Mouse (Mus musculus): Measurements from ENCODE around the gene Nfic. TPM values are rescaled to one million over a fixed set of nuclear protein-coding genes. Genes with fewer than 3 reads are reported as not detected.
A peak's percentile ranks its signal among the peaks of the same experiment; 100 is the strongest.

The Nfic gene
- polyA plus RNA-seq, 1 experiment from 2014 or later, result 21.4 TPM

DNA sequence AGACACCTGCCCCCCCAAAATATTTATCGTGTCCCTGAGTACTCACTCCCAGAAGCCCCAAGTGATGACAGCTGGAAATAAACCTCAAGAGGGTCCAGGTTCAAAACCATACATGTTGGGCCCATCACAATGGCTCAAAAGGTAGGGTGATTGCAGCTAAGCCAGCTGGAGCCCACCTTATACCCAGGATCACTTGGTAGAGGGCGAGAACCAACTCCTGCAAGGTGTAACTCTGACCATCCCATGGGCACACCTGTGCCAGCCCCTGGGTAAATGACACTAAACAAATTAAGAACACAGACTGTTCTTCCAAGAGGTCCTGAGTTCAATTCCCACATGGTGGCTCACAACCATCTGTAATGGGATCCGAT, 76.3 kb downstream of the Nfic start:
- peak overlapping the region; percentile 80 for H3K4me2 ChIP-seq
- H3K27ac ChIP-seq (ENCODE audit: low read depth, low read length), result peak overlapping the region; percentile 81
- no peaks in the 10 kb centered on the region for H3K9me3 ChIP-seq (ENCODE audit: control insufficient read depth, low read length)
- peaks cover 42% of the 10 kb centered on the region for H3K4me1 ChIP-seq (replicated peaks; ENCODE audit: control insufficient read depth, insufficient read depth, low read length)
- DNase-seq (ENCODE audit: low spot score), result no peak
- H3K9ac ChIP-seq (ENCODE audit: low read depth, low read length), result peak overlapping the region; percentile 68
- peak overlapping the region; percentile 92 for H3K4me3 ChIP-seq (ENCODE audit: low read depth, low read length)
- WGBS, result 55% methylated on average over 3 of the region's 3 CpGs
- no peak for ATAC-seq (replicated peaks; ENCODE audit: low FRiP score)
- peaks cover 10% of the 10 kb centered on the region for H3K36me3 ChIP-seq (ENCODE audit: control insufficient read depth, insufficient read depth, low read length)
- no peaks in the 10 kb centered on the region for H3K27me3 ChIP-seq (replicated peaks; ENCODE audit: control insufficient read depth, insufficient read depth, low read length)

DNA sequence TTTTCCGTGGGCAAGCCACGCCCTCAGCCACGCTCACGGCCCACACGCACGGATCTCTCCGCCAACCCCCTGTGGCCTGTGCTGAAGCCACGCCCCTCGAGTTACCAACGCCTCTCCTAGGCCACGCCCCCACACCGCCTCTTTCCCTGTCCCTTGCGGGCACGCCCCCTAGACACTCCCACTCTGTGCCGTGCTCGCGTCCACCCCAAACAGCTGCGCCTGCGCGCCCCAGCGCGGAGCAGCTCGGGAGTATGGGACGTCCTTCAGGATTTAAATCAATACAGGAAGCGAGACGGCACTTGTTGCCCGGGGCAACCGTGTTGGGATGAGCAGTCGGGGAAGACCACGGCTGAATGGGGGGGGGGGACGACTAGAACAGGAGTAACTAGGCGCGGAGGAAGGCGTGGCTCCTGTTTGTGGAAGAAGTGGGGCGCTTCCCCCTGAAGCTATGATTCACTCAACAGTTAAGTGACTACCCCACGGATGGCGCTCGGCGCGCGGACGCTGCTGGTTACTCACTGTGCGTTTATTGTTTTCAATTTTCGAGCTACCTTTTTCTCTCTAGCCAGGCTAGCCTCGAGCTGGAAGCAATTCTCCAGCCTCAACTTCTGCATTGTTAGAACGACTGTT, 76.8 kb downstream of the Nfic start:
- WGBS, result under 1% methylated on average over 46 of the region's 46 CpGs

DNA sequence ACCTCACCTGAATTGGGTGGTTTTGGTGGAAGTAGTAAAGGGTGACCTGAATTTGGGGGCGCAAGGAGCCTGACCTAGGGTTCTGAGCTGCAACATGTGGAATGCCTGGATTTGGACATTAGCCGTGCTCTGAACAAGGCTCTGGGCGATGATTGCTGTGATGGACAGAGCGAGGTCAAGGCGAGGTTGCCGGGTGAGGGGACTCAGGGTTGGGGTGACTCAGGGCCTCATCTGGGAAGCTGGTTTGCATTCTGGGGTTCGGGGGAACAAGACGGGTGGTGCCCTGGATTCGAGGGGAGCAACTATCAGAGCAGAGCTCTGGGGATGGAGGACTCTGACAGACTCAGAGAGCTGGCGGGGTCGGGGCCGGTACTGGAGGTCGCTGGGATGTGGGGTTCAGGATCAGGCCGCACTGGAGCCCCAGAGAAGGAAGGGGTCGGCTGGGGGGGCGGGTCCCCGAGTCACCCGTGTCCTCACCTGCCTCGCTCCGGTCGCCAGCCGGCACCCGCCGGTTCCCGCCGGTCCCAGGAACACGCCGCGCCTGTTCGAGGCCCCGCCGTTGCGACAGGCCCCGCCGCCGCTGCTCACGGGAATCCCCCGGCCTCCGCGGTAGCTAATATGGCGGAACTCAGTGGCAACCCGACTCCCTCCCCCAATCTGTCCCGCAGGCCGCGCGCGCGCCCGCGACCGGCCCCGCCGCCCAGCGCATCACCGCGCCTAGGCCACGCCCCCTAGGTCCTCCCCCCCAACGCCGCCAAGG, 77.5 kb downstream of the Nfic start, which contains the start of gene Fzr1:
Gene Fzr1 (minus strand): TSS at position 724 of the 760 bp plus-strand sequence.
- Histone ChIP-seq H3K27me3 (replicated peaks; ENCODE audit: control insufficient read depth, insufficient read depth, low read length) (no peaks in the 10 kb centered on the region), H3K9ac (ENCODE audit: low read depth, low read length) (peak within 1 kb of the TSS; percentile 97), H3K36me3 (ENCODE audit: control insufficient read depth, insufficient read depth, low read length) (peaks cover 18% of the 10 kb centered on the region), H3K9me3 (ENCODE audit: control insufficient read depth, low read length) (no peaks in the 10 kb centered on the region), H3K4me2 (peak within 1 kb of the TSS; percentile 91), H3K4me1 (replicated peaks; ENCODE audit: control insufficient read depth, insufficient read depth, low read length) (peaks cover 41% of the 10 kb centered on the region), H3K27ac (ENCODE audit: low read depth, low read length) (peak within 1 kb of the TSS; percentile 81), H3K4me3 (ENCODE audit: low read depth, low read length) (peak within 1 kb of the TSS; percentile 92)
- ATAC-seq (replicated peaks; ENCODE audit: low FRiP score) (peak; percentile 7), DNase-seq (ENCODE audit: low spot score) (no peak)
- WGBS, result 1% methylated on average over 53 of the region's 59 CpGs

More for the DNA sequence above, 76.8 kb downstream of the Nfic start:
- Histone ChIP-seq H3K27ac (ENCODE audit: low read depth, low read length) (peak overlapping the region; percentile 81), H3K9ac (ENCODE audit: low read depth, low read length) (peak overlapping the region; percentile 68), H3K9me3 (ENCODE audit: control insufficient read depth, low read length) (no peaks in the 10 kb centered on the region), H3K36me3 (ENCODE audit: control insufficient read depth, insufficient read depth, low read length) (peaks cover 14% of the 10 kb centered on the region), H3K4me2 (peak overlapping the region; percentile 80), H3K27me3 (replicated peaks; ENCODE audit: control insufficient read depth, insufficient read depth, low read length) (no peaks in the 10 kb centered on the region), H3K4me1 (replicated peaks; ENCODE audit: control insufficient read depth, insufficient read depth, low read length) (peaks cover 42% of the 10 kb centered on the region), H3K4me3 (ENCODE audit: low read depth, low read length) (peak overlapping the region; percentile 92)
- DNase-seq (ENCODE audit: low spot score), result peak; percentile 100
- peak; percentile 92 for ATAC-seq (replicated peaks; ENCODE audit: low FRiP score)

DNA sequence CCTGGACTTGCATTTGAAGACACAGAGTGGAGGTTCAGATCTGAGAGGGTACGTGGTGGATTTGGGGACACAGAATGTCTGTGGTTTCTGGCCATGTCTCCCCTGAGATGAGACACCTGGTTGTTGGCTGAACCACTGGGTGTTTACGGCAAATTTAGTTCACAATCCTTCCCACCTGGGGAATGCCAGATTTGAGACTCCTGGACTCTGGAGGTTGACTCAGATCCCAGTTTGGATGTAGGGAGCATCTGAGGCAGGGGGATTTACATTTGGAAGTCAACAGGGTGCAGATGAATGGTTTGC, 78.1 kb downstream of the Nfic start:
- peak overlapping the region; percentile 75; the same call in 1 of the 2 replicates for H3K27ac ChIP-seq (ENCODE audit: low read depth, low read length)
- peaks cover 36% of the 10 kb centered on the region for H3K4me1 ChIP-seq (replicated peaks; ENCODE audit: control insufficient read depth, insufficient read depth, low read length)
- peak overlapping the region; percentile 92 for H3K4me3 ChIP-seq (ENCODE audit: low read depth, low read length)
- ATAC-seq (replicated peaks; ENCODE audit: low FRiP score) (no peak), DNase-seq (ENCODE audit: low spot score) (no peak)
- no peaks in the 10 kb centered on the region for H3K9me3 ChIP-seq (ENCODE audit: control insufficient read depth, low read length)
- H3K4me2 ChIP-seq, result peak overlapping the region; percentile 91
- H3K36me3 ChIP-seq (ENCODE audit: control insufficient read depth, insufficient read depth, low read length), result peaks cover 23% of the 10 kb centered on the region
- WGBS, result 72% methylated on average over 2 of the region's 2 CpGs
- H3K27me3 ChIP-seq (replicated peaks; ENCODE audit: control insufficient read depth, insufficient read depth, low read length), result no peaks in the 10 kb centered on the region
- H3K9ac ChIP-seq (ENCODE audit: low read depth, low read length), result peak overlapping the region; percentile 97

DNA sequence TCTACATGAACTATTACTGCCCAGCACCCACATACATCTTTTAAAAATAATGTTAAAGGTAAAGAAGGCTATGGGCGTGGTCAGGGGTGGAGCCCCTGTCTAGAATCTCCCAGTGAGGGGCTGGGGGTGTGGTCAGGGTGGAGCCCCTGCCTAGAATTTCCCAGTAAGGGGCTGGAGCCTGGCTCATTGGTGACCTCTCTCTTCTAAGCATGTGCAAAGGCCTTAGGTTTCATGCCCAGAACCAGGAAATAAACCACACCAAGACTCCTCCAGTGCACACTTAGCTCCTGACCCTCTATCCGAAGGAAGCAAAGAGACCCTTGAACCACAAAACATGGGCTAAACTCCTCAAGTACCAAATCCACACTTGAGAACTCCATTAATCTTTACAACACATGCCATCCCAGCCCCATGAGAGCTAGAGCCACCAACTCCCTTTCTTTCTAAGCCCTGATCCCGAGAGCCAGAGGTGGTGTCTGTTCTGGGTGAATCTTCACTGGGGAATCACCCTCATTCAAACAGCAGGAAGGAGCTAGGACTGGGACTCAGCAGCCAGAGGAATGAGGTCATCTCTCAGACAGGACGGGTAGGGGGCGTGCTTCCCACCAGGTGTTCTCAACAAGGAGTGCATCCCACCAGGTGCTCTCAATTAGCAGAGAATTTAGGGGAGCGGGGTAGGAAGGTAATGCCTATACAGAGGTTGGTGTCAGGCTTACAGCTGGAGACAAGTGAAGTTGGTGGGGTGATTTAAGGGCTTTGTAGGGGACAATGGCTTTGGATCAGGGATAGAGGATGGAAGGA, 78.7 kb downstream of the Nfic start:
- ATAC-seq (replicated peaks; ENCODE audit: low FRiP score) (0 out of 2 replicates have a peak, but pooled peaks have one; percentile 27), DNase-seq (ENCODE audit: low spot score) (no peak)
- Histone ChIP-seq H3K27ac (ENCODE audit: low read depth, low read length) (peak overlapping the region; percentile 75), H3K27me3 (replicated peaks; ENCODE audit: control insufficient read depth, insufficient read depth, low read length) (no peaks in the 10 kb centered on the region), H3K36me3 (ENCODE audit: control insufficient read depth, insufficient read depth, low read length) (peaks cover 23% of the 10 kb centered on the region), H3K4me3 (ENCODE audit: low read depth, low read length) (peak overlapping the region; percentile 92), H3K9me3 (ENCODE audit: control insufficient read depth, low read length) (no peaks in the 10 kb centered on the region), H3K4me1 (replicated peaks; ENCODE audit: control insufficient read depth, insufficient read depth, low read length) (peaks cover 31% of the 10 kb centered on the region), H3K4me2 (peak overlapping the region; percentile 91), H3K9ac (ENCODE audit: low read depth, low read length) (peak overlapping the region; percentile 97)
- 35% methylated on average over 6 of the region's 6 CpGs for WGBS

DNA sequence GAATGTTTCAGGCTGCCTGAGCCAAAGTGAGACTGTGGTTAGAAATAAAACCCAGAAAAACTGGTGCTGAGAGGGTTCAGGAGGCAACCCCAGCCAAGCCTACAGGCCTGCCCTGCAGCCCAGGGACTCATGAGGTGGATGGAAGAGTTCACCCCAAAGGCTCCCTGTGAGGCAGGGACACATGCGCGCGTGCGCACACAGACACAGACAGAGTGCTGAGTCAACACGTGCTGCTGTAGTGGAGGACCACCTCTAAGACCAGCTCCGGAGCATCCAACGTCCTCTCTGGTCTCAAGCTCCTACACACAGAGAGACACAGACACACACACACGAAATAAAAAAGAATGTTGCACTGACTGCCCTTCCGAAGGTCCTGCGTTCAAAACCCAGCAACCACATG, 80.1 kb downstream of the Nfic start:
- no peak overlapping the region; the same call in 1 of the 2 replicates for H3K27ac ChIP-seq (ENCODE audit: low read depth, low read length)
- H3K36me3 ChIP-seq (ENCODE audit: control insufficient read depth, insufficient read depth, low read length), result peaks cover 36% of the 10 kb centered on the region

DNA sequence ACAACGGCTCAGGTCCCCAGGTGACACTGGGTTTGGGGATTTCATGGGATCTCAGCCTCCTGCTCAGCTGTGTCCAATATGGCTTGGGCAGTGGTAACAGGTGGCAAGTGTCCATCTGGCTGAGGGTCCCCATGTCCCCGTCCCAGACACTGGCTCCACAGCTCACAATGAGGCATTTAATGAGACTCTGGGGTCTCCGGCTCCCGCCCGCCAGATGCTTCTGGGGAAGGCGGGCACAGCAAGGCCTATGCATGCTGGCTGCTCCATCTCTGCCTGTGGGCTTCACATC, 88.3 kb downstream of the Nfic start:
- Histone ChIP-seq H3K4me2 (no peak overlapping the region), H3K27ac (ENCODE audit: low read depth, low read length) (no peak overlapping the region), H3K27me3 (replicated peaks; ENCODE audit: control insufficient read depth, insufficient read depth, low read length) (no peaks in the 10 kb centered on the region), H3K9me3 (ENCODE audit: control insufficient read depth, low read length) (no peaks in the 10 kb centered on the region), H3K9ac (ENCODE audit: low read depth, low read length) (no peak overlapping the region), H3K4me1 (replicated peaks; ENCODE audit: control insufficient read depth, insufficient read depth, low read length) (peaks cover 34% of the 10 kb centered on the region), H3K4me3 (ENCODE audit: low read depth, low read length) (no peak overlapping the region), H3K36me3 (ENCODE audit: control insufficient read depth, insufficient read depth, low read length) (peaks cover 54% of the 10 kb centered on the region)
- WGBS, result 89% methylated on average over 6 of the region's 6 CpGs
- ATAC-seq (replicated peaks; ENCODE audit: low FRiP score) (no peak), DNase-seq (ENCODE audit: low spot score) (no peak)

More for the DNA sequence above, 80.1 kb downstream of the Nfic start:
- H3K4me2 ChIP-seq, result no peak overlapping the region
- peaks cover 25% of the 10 kb centered on the region for H3K4me1 ChIP-seq (replicated peaks; ENCODE audit: control insufficient read depth, insufficient read depth, low read length)
- no peak overlapping the region for H3K9ac ChIP-seq (ENCODE audit: low read depth, low read length)
- 93% methylated on average over 10 of the region's 10 CpGs for WGBS
- ATAC-seq (replicated peaks; ENCODE audit: low FRiP score), result no peak
- H3K9me3 ChIP-seq (ENCODE audit: control insufficient read depth, low read length), result no peaks in the 10 kb centered on the region
- no peak overlapping the region for H3K4me3 ChIP-seq (ENCODE audit: low read depth, low read length)
- DNase-seq (ENCODE audit: low spot score), result no peak
- no peaks in the 10 kb centered on the region for H3K27me3 ChIP-seq (replicated peaks; ENCODE audit: control insufficient read depth, insufficient read depth, low read length)

DNA sequence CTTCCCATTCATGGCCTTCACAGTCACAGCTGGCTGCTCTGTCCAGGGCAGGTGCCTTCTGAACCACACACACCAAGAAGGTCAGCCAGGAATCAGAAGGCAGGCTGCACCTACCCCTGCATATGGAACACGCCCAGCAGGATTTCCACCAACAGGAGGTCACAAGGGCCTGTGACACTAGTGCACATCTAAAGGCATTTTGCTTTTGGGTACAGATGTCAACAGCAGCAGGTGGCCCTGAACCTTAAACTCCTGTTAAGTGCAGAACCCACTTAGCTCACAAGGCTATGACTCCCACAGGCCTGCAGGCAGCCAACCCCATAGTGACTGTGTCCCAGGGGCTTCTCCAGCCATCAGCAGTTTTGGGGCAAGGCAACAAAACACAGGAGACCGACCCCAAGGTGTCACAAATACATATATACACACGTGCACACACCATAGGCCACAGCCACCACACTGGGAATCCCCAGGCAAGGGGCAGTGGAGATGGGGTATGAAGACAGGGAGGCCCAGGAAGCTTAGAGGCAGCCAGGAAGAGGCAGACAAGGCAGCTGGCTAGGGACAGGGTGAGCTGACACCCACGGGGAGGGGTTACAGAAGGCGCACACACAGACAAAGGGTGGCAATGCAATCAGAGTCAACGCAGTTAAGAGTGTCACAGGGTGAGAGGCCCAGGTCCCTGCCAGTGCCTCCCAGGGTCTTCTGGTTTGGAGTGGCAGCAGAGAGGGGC, 88.8 kb downstream of the Nfic start:
- H3K36me3 ChIP-seq (ENCODE audit: control insufficient read depth, insufficient read depth, low read length), result peaks cover 54% of the 10 kb centered on the region
- H3K27me3 ChIP-seq (replicated peaks; ENCODE audit: control insufficient read depth, insufficient read depth, low read length), result no peaks in the 10 kb centered on the region
- no peak overlapping the region for H3K9ac ChIP-seq (ENCODE audit: low read depth, low read length)
- ATAC-seq (replicated peaks; ENCODE audit: low FRiP score) (peak; percentile 4; the same call in 1 of the 2 replicates), DNase-seq (ENCODE audit: low spot score) (no peak)
- H3K27ac ChIP-seq (ENCODE audit: low read depth, low read length), result 0 out of 2 replicates have a peak overlapping the region, but pooled peaks have one; percentile 35
- no peaks in the 10 kb centered on the region for H3K9me3 ChIP-seq (ENCODE audit: control insufficient read depth, low read length)
- no peak overlapping the region for H3K4me2 ChIP-seq
- H3K4me1 ChIP-seq (replicated peaks; ENCODE audit: control insufficient read depth, insufficient read depth, low read length), result peaks cover 39% of the 10 kb centered on the region
- 73% methylated on average over 6 of the region's 6 CpGs for WGBS
- H3K4me3 ChIP-seq (ENCODE audit: low read depth, low read length), result no peak overlapping the region
